In genomic region chr15:83602372-83603045, GRCm38 (mm10) we compare ENCODE assay signal across 8 mouse cellular contexts. TPM values are rescaled to one million over a fixed set of nuclear protein-coding genes. Genes with fewer than 3 reads are reported as not detected.
DNase-seq lines count a peak whose midpoint lies in the region; ATAC-seq lines count a peak whose summit lies in the region.
"Had no signal": no experiment of that assay in that cellular context is flagged by ENCODE, and none has a peak within 500 bp of the region (broad histone marks: within the 10 kb centered on the region; RNA-seq: fewer than 3 reads in every experiment).

No protein-coding gene starts in this region.

- no peak overlapping the region for H3K9ac ChIP-seq in kidney, embryonic 15.5 days

- H3K4me2 ChIP-seq in kidney, embryonic 15.5 days: no peak overlapping the region

- DNase-seq in CD8-positive naive resting alpha-beta T cell, adult 2 months (ENCODE audit: low read depth in 2 of 2, low spot score in 2 of 2): peak; percentile 71 to 82
- peak; percentile 71 for DNase-seq in adrenal gland, postnatal 14 days
- DNase-seq in natural killer cell, adult 2 months (ENCODE audit: low spot score in 2 of 2): peak; percentile 77 to 79
- DNase-seq in frontal cortex, postnatal 10 days (ENCODE audit: low spot score in 2 of 2): no peak
- no peak for DNase-seq in urinary bladder, postnatal 36 days (ENCODE audit: low spot score in 2 of 2)
- DNase-seq in cerebellum, adult 11 months: no peak

- H3K4me1 ChIP-seq in kidney, embryonic 15.5 days: peaks cover 10% of the 10 kb centered on the region

- H3K9me3 ChIP-seq in kidney, embryonic 15.5 days (replicated peaks): no peaks in the 10 kb centered on the region

- H3K27me3 ChIP-seq in kidney, embryonic 15.5 days: no peaks in the 10 kb centered on the region

- no peak overlapping the region for H3K27ac ChIP-seq in kidney, embryonic 15.5 days

- H3K36me3 ChIP-seq in kidney, embryonic 15.5 days: no peaks in the 10 kb centered on the region

- H3K4me3 ChIP-seq in kidney, embryonic 15.5 days (replicated peaks): no peak overlapping the region
- H3K4me3 ChIP-seq: erythroblast, embryonic 14.5 days had no signal

- 0 out of 2 replicates have a peak, but pooled peaks have one; percentile 34 for ATAC-seq in kidney, embryonic 15.5 days (replicated peaks; ENCODE audit: low FRiP score)

- WGBS in kidney, embryonic 15.5 days: 60% methylated on average over 13 of the region's 13 CpGs

RNA-seq across cellular contexts. Expression of gene Ttll12, which starts 7.6 kb away (rescaled TPM):
- 22.3 and 22.6 TPM in 2 replicates for total RNA-seq in adrenal gland, postnatal 14 days (2021)
- 35.2 and 38.6 TPM in 2 replicates for polyA plus RNA-seq in kidney, embryonic 15.5 days (2015; fragmentation: Nextera tagmentation; extraction: Ambion mirVana)

RNA-seq across cellular contexts. Expression of gene Mcat, which starts 38.9 kb away (rescaled TPM):
- 34.6 and 41.1 TPM in 2 replicates for total RNA-seq in adrenal gland, postnatal 14 days (2021)
- 35.1 and 36.6 TPM in 2 replicates for polyA plus RNA-seq in kidney, embryonic 15.5 days (2015; fragmentation: Nextera tagmentation; extraction: Ambion mirVana)

RNA-seq across cellular contexts. Expression of gene Tspo, which starts 39.1 kb away (rescaled TPM):
- 344 and 362 TPM in 2 replicates for total RNA-seq in adrenal gland, postnatal 14 days (2021)
- polyA plus RNA-seq in kidney, embryonic 15.5 days (2015; fragmentation: Nextera tagmentation; extraction: Ambion mirVana): 69.2 and 77.2 TPM in 2 replicates

Comparison
In these comparisons a context has a peak if more than half of its experiments do, and no peak if none do; other contexts are left out.
1. DNase-seq: peak in CD8-positive naive resting alpha-beta T cell, adult 2 months (2 of 2), adrenal gland, postnatal 14 days (single experiment) and natural killer cell, adult 2 months (2 of 2); none in frontal cortex, postnatal 10 days (0 of 2), urinary bladder, postnatal 36 days (0 of 2) and cerebellum, adult 11 months (single experiment).